Mouse (Mus musculus): Measurements from ENCODE around the gene Lmntd1. TPM values are rescaled to one million over a fixed set of nuclear protein-coding genes. Genes with fewer than 3 reads are reported as not detected.

Lmntd1 gene
- polyA plus RNA-seq, 1 experiment = not detected

DNA sequence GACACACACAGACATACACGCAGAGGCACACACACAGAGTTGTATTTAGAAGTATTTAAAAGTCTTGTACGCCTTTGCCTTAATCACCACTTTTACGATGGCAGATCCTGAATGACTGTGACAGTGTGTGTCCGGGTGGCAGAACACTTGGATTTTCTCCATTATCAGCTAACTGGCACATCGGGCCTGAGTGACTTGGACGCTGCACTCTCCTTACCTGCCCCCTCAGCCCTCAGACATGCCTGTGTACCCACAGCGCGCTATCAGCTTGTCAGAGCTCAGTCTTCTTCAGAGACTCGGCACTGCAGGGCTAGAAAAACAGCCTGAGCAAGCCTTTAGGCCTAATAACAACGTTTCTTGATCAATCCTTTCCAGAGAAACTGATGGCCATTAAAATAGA is 187.6 kb downstream of the Lmntd1 start:
- TF ChIP-seq POLR2A (IDR thresholded peaks at IDR 0.05; ENCODE audit: insufficient read depth, low read length) = no peak
- no peak for TF ChIP-seq EP300 (IDR thresholded peaks at IDR 0.05; ENCODE audit: insufficient read depth, low read depth, low read length)
- no peak for TF ChIP-seq CTCF (IDR thresholded peaks at IDR 0.05; ENCODE audit: low read depth, low read length)
- Histone ChIP-seq H3K4me1 (ENCODE audit: control insufficient read depth, insufficient read depth, low read length) (no peaks in the 10 kb centered on the region), H3K9me3 (replicated peaks; ENCODE audit: control insufficient read depth, insufficient read depth, low read length, poor library complexity, severe bottlenecking) (no peaks in the 10 kb centered on the region), H3K4me3 (ENCODE audit: low read depth, low read length) (no peak overlapping the region), H3K9ac (ENCODE audit: low read depth, poor library complexity, severe bottlenecking) (no peak overlapping the region), H3K27ac (ENCODE audit: insufficient read depth, low read length) (no peak overlapping the region), H3K27me3 (ENCODE audit: control insufficient read depth, insufficient read depth, low read length, poor library complexity, severe bottlenecking) (no peaks in the 10 kb centered on the region), H3K36me3 (ENCODE audit: control insufficient read depth, insufficient read depth, low read length, poor library complexity, severe bottlenecking) (no peaks in the 10 kb centered on the region)

DNA sequence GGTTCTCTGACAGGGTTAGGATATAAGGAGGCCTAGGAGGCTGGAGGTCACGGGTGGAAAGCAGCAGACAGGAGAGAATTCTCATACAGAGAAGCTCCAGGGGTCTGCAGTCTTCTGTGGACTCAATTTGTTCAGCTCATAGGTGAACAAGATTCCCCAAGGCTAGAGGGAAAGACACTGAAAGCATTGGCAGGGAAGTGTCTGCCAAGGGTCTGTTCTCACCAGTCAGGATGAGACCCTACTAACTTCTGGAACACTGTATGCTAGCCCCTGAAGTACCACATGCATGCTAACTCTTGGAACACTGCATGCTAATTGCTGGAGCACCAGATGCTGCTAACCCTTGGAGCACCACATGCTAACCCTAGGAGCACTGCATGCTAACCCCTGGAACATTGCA is 190.0 kb downstream of the Lmntd1 start:
- Histone ChIP-seq H3K27me3 (ENCODE audit: control insufficient read depth, insufficient read depth, low read length, poor library complexity, severe bottlenecking) (no peaks in the 10 kb centered on the region), H3K9me3 (replicated peaks; ENCODE audit: control insufficient read depth, insufficient read depth, low read length, poor library complexity, severe bottlenecking) (no peaks in the 10 kb centered on the region), H3K9ac (ENCODE audit: low read depth, poor library complexity, severe bottlenecking) (no peak overlapping the region), H3K4me3 (ENCODE audit: low read depth, low read length) (no peak overlapping the region), H3K27ac (ENCODE audit: insufficient read depth, low read length) (no peak overlapping the region), H3K4me1 (ENCODE audit: control insufficient read depth, insufficient read depth, low read length) (no peaks in the 10 kb centered on the region), H3K36me3 (ENCODE audit: control insufficient read depth, insufficient read depth, low read length, poor library complexity, severe bottlenecking) (no peaks in the 10 kb centered on the region)
- TF ChIP-seq CTCF (IDR thresholded peaks at IDR 0.05; ENCODE audit: low read depth, low read length) (no peak), EP300 (IDR thresholded peaks at IDR 0.05; ENCODE audit: insufficient read depth, low read depth, low read length) (no peak), POLR2A (IDR thresholded peaks at IDR 0.05; ENCODE audit: insufficient read depth, low read length) (no peak)

DNA sequence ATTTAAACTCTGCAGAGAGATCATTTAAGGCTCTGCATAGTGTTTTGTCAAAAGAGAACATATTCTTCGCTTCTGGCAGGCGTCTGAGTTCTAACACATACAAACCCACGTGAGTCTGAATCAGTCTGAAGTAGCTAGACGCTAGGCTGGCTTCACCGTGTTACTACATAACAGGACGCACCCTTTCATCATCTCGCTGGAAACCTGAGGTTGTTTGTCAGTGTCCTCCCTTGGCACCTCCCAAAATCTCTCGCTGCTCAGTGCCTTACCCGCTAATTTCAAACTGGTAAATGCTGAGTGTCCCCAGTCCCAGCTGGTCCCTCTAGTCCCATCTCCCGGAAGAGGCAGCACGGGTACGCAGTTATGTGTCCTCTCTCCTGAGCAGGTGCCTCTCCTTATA is 190.6 kb downstream of the Lmntd1 start:
- Histone ChIP-seq H3K9me3 (replicated peaks; ENCODE audit: control insufficient read depth, insufficient read depth, low read length, poor library complexity, severe bottlenecking) (no peaks in the 10 kb centered on the region), H3K27ac (ENCODE audit: insufficient read depth, low read length) (no peak overlapping the region), H3K4me3 (ENCODE audit: low read depth, low read length) (no peak overlapping the region), H3K27me3 (ENCODE audit: control insufficient read depth, insufficient read depth, low read length, poor library complexity, severe bottlenecking) (no peaks in the 10 kb centered on the region), H3K36me3 (ENCODE audit: control insufficient read depth, insufficient read depth, low read length, poor library complexity, severe bottlenecking) (no peaks in the 10 kb centered on the region), H3K4me1 (ENCODE audit: control insufficient read depth, insufficient read depth, low read length) (no peaks in the 10 kb centered on the region), H3K9ac (ENCODE audit: low read depth, poor library complexity, severe bottlenecking) (no peak overlapping the region)
- TF ChIP-seq EP300 (IDR thresholded peaks at IDR 0.05; ENCODE audit: insufficient read depth, low read depth, low read length) (no peak), POLR2A (IDR thresholded peaks at IDR 0.05; ENCODE audit: insufficient read depth, low read length) (no peak), CTCF (IDR thresholded peaks at IDR 0.05; ENCODE audit: low read depth, low read length) (no peak)

DNA sequence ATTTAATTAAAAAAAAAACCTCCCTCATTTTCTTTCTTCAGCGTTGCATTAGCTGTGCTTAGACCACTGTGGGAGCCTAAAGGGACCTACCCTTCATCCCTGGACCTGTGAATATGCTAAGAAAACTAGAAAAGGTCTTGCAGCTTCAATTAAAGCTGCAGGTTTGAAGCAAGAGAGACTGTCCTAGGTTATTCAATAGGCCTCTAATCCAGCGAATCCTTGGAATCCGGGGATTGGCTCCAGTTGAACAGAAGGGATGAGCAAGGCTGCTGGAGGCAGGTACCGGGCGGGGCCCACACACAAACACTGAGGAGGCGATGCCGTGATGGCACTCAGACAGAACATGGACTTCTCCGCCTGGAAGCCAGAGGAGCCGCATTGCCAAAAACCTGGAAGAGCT is 192.5 kb downstream of the Lmntd1 start:
- no peaks in the 10 kb centered on the region for H3K9me3 ChIP-seq (replicated peaks; ENCODE audit: control insufficient read depth, insufficient read depth, low read length, poor library complexity, severe bottlenecking)
- H3K27me3 ChIP-seq (ENCODE audit: control insufficient read depth, insufficient read depth, low read length, poor library complexity, severe bottlenecking) = no peaks in the 10 kb centered on the region
- no peak overlapping the region for H3K27ac ChIP-seq (ENCODE audit: insufficient read depth, low read length)
- no peak overlapping the region for H3K9ac ChIP-seq (ENCODE audit: low read depth, poor library complexity, severe bottlenecking)
- H3K4me3 ChIP-seq (ENCODE audit: low read depth, low read length) = no peak overlapping the region
- TF ChIP-seq EP300 (IDR thresholded peaks at IDR 0.05; ENCODE audit: insufficient read depth, low read depth, low read length) (no peak), POLR2A (IDR thresholded peaks at IDR 0.05; ENCODE audit: insufficient read depth, low read length) (no peak), CTCF (IDR thresholded peaks at IDR 0.05; ENCODE audit: low read depth, low read length) (no peak)
- H3K4me1 ChIP-seq (ENCODE audit: control insufficient read depth, insufficient read depth, low read length) = no peaks in the 10 kb centered on the region
- H3K36me3 ChIP-seq (ENCODE audit: control insufficient read depth, insufficient read depth, low read length, poor library complexity, severe bottlenecking) = no peaks in the 10 kb centered on the region

DNA sequence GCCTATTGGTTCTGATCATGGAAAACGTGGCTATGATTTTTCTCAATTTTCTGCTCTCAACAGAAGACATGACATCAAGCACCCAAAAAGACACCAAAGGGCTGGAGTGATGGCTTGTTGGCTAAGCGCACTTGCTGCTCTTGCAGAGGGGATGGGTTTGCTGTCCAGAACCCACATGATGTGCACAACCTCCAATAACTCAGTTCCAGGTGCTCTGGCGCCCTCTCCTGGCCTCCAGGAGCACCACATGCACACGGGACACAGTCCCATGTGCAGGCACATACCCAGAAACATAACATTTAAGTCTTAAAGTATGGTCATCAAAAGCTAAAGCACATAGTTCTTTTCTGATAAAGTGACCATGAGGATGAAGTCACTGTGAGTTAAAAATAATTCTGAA is 193.7 kb downstream of the Lmntd1 start:
- Histone ChIP-seq H3K27ac (ENCODE audit: insufficient read depth, low read length) (no peak overlapping the region), H3K4me1 (ENCODE audit: control insufficient read depth, insufficient read depth, low read length) (no peaks in the 10 kb centered on the region), H3K36me3 (ENCODE audit: control insufficient read depth, insufficient read depth, low read length, poor library complexity, severe bottlenecking) (no peaks in the 10 kb centered on the region), H3K27me3 (ENCODE audit: control insufficient read depth, insufficient read depth, low read length, poor library complexity, severe bottlenecking) (no peaks in the 10 kb centered on the region), H3K9ac (ENCODE audit: low read depth, poor library complexity, severe bottlenecking) (no peak overlapping the region), H3K4me3 (ENCODE audit: low read depth, low read length) (no peak overlapping the region), H3K9me3 (replicated peaks; ENCODE audit: control insufficient read depth, insufficient read depth, low read length, poor library complexity, severe bottlenecking) (no peaks in the 10 kb centered on the region)
- peak; percentile 79 for TF ChIP-seq CTCF (IDR thresholded peaks at IDR 0.05; ENCODE audit: low read depth, low read length)
- no peak for TF ChIP-seq EP300 (IDR thresholded peaks at IDR 0.05; ENCODE audit: insufficient read depth, low read depth, low read length)
- no peak for TF ChIP-seq POLR2A (IDR thresholded peaks at IDR 0.05; ENCODE audit: insufficient read depth, low read length)

DNA sequence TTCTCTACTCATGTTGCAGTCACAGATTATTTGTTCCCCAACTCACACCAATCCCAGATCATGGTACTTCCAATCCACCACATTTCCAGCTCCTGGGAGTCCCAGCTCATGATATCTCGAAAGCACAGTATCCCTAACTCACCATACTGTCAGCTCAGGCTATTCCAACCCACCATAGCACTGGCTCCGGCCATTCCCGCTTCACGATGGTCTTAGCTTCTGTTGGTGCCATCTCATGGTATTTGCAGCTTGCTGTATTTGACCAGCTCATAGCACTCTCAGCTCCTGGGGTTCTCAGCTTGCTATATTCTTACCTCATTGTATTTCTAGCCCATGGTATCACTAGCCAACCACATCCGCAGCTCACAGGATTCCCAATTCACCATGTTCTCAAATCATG is 195.3 kb downstream of the Lmntd1 start:
- Histone ChIP-seq H3K36me3 (ENCODE audit: control insufficient read depth, insufficient read depth, low read length, poor library complexity, severe bottlenecking) (no peaks in the 10 kb centered on the region), H3K4me3 (ENCODE audit: low read depth, low read length) (no peak overlapping the region), H3K9me3 (replicated peaks; ENCODE audit: control insufficient read depth, insufficient read depth, low read length, poor library complexity, severe bottlenecking) (no peaks in the 10 kb centered on the region), H3K4me1 (ENCODE audit: control insufficient read depth, insufficient read depth, low read length) (no peaks in the 10 kb centered on the region), H3K27me3 (ENCODE audit: control insufficient read depth, insufficient read depth, low read length, poor library complexity, severe bottlenecking) (no peaks in the 10 kb centered on the region), H3K9ac (ENCODE audit: low read depth, poor library complexity, severe bottlenecking) (no peak overlapping the region), H3K27ac (ENCODE audit: insufficient read depth, low read length) (no peak overlapping the region)
- TF ChIP-seq CTCF (IDR thresholded peaks at IDR 0.05; ENCODE audit: low read depth, low read length) (no peak), POLR2A (IDR thresholded peaks at IDR 0.05; ENCODE audit: insufficient read depth, low read length) (no peak), EP300 (IDR thresholded peaks at IDR 0.05; ENCODE audit: insufficient read depth, low read depth, low read length) (no peak)

Data from ES-Bruce4 (cell line).